Mouse (Mus musculus): ENCODE data around the gene Reln. TPM values are rescaled to one million over a fixed set of nuclear protein-coding genes. Genes with fewer than 3 reads are reported as not detected.

Gene Reln
- polyA plus RNA-seq, 2 experiments: 3.3 to 6.7 TPM

DNA sequence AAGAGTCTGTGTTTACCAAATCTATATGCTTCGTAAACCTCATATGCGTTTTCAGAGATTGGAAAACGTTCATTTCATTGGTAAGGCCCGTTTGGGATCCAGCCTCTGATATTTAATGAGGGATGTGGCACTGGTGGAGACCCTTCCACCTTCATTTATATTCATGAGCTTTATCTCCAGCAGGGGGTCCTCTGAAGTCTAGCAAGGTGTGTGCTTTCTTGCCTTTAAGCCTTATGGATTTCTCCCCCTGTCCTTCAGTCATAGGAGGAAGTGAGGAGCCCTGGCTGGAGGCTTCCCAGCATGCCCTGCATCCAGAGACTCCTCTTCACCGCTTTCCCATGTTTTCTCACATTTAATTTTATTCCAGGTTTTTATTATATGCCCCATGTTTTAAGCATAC is 269.5 kb downstream of the Reln start:
- ATAC-seq (ENCODE audit: low FRiP score, low read depth) (no peak), DNase-seq (ENCODE audit: low spot score) (no peak)
- no peaks in the 10 kb centered on the region for H3K4me1 ChIP-seq (ENCODE audit: control insufficient read depth, insufficient read depth, low read length)

GRCm38 (mm10) chr5:22072591-22072990 is 271.9 kb downstream of the Reln start:
- Histone ChIP-seq H3K9ac (ENCODE audit: low read depth, low read length, severe bottlenecking) (no peak overlapping the region), H3K4me2 (replicated peaks; ENCODE audit: low read depth, low read length, severe bottlenecking) (no peak overlapping the region), H3K27me3 (ENCODE audit: control insufficient read depth, insufficient read depth, low read length) (no peaks in the 10 kb centered on the region), H3K4me3 (replicated peaks; ENCODE audit: low read length) (no peak overlapping the region), H3K36me3 (ENCODE audit: control insufficient read depth, insufficient read depth, low read length) (no peaks in the 10 kb centered on the region), H3K9me3 (ENCODE audit: control insufficient read depth, low read length) (no peaks in the 10 kb centered on the region), H3K4me1 (ENCODE audit: control insufficient read depth, insufficient read depth, low read length) (no peaks in the 10 kb centered on the region), H3K27ac (replicated peaks; ENCODE audit: low read depth, low read length) (no peak overlapping the region)
- WGBS: 86% methylated on average over 6 of the region's 6 CpGs
- no peak for TF ChIP-seq POLR2A (IDR thresholded peaks at IDR 0.05; ENCODE audit: borderline replicate concordance, extremely low read depth, insufficient read depth, insufficient read length)
- ATAC-seq (ENCODE audit: low FRiP score, low read depth) (no peak), DNase-seq (ENCODE audit: low spot score) (no peak)

More for the DNA sequence above, 269.5 kb downstream of the Reln start:
- Histone ChIP-seq H3K4me2 (replicated peaks; ENCODE audit: low read depth, low read length, severe bottlenecking) (no peak overlapping the region), H3K36me3 (ENCODE audit: control insufficient read depth, insufficient read depth, low read length) (no peaks in the 10 kb centered on the region), H3K4me3 (replicated peaks; ENCODE audit: low read length) (no peak overlapping the region), H3K27me3 (ENCODE audit: control insufficient read depth, insufficient read depth, low read length) (no peaks in the 10 kb centered on the region), H3K9ac (ENCODE audit: low read depth, low read length, severe bottlenecking) (no peak overlapping the region), H3K9me3 (ENCODE audit: control insufficient read depth, low read length) (no peaks in the 10 kb centered on the region), H3K27ac (replicated peaks; ENCODE audit: low read depth, low read length) (no peak overlapping the region)
- WGBS: 61% methylated on average over 5 of the region's 5 CpGs
- no peak for TF ChIP-seq POLR2A (IDR thresholded peaks at IDR 0.05; ENCODE audit: borderline replicate concordance, extremely low read depth, insufficient read depth, insufficient read length)

DNA sequence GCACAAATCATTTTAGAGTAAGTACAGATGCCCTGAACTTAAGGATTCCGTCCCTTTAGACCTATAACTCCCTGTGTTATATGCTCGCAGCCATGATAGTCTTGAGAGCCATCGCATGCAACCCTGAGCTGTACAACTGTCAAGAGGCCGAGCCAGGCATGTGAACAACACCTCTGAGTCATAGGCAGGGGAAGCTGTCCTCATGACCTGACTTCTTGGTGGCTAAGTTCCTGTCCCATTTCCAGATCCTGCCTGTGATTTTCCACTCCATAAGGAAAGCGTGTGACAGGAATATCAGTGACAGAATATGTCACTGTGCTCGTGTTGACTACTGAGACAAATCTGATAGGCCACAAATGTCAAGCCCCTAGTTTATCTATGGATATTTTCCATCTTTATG is 285.3 kb downstream of the Reln start:
- TF ChIP-seq POLR2A (IDR thresholded peaks at IDR 0.05; ENCODE audit: borderline replicate concordance, extremely low read depth, insufficient read depth, insufficient read length): no peak
- H3K9me3 ChIP-seq (ENCODE audit: control insufficient read depth, low read length): no peaks in the 10 kb centered on the region
- H3K4me3 ChIP-seq (replicated peaks; ENCODE audit: low read length): no peak overlapping the region
- H3K9ac ChIP-seq (ENCODE audit: low read depth, low read length, severe bottlenecking): no peak overlapping the region
- DNase-seq (ENCODE audit: low spot score) (no peak), ATAC-seq (ENCODE audit: low FRiP score, low read depth) (no peak)
- H3K36me3 ChIP-seq (ENCODE audit: control insufficient read depth, insufficient read depth, low read length): no peaks in the 10 kb centered on the region
- no peak overlapping the region for H3K27ac ChIP-seq (replicated peaks; ENCODE audit: low read depth, low read length)
- WGBS: 54% methylated on average over 6 of the region's 6 CpGs
- H3K27me3 ChIP-seq (ENCODE audit: control insufficient read depth, insufficient read depth, low read length): no peaks in the 10 kb centered on the region
- H3K4me1 ChIP-seq (ENCODE audit: control insufficient read depth, insufficient read depth, low read length): no peaks in the 10 kb centered on the region
- H3K4me2 ChIP-seq (replicated peaks; ENCODE audit: low read depth, low read length, severe bottlenecking): no peak overlapping the region

GRCm38 (mm10) chr5:22041825-22042224 is 302.7 kb downstream of the Reln start:
- Histone ChIP-seq H3K27me3 (ENCODE audit: control insufficient read depth, insufficient read depth, low read length) (no peaks in the 10 kb centered on the region), H3K9me3 (ENCODE audit: control insufficient read depth, low read length) (no peaks in the 10 kb centered on the region), H3K4me1 (ENCODE audit: control insufficient read depth, insufficient read depth, low read length) (no peaks in the 10 kb centered on the region), H3K27ac (replicated peaks; ENCODE audit: low read depth, low read length) (no peak overlapping the region), H3K4me2 (replicated peaks; ENCODE audit: low read depth, low read length, severe bottlenecking) (no peak overlapping the region), H3K4me3 (replicated peaks; ENCODE audit: low read length) (no peak overlapping the region), H3K9ac (ENCODE audit: low read depth, low read length, severe bottlenecking) (no peak overlapping the region), H3K36me3 (ENCODE audit: control insufficient read depth, insufficient read depth, low read length) (no peaks in the 10 kb centered on the region)
- TF ChIP-seq POLR2A (IDR thresholded peaks at IDR 0.05; ENCODE audit: borderline replicate concordance, extremely low read depth, insufficient read depth, insufficient read length): no peak
- WGBS: 73% methylated on average over 6 of the region's 6 CpGs
- DNase-seq (ENCODE audit: low spot score) (no peak), ATAC-seq (ENCODE audit: low FRiP score, low read depth) (no peak)

GRCm38 (mm10) chr5:22039375-22040149 is 304.9 kb downstream of the Reln start:
- WGBS: 85% methylated on average over 12 of the region's 12 CpGs

More at GRCm38 (mm10) chr5:22039375-22040149, 304.9 kb downstream of the Reln start:
- no peaks in the 10 kb centered on the region for H3K27me3 ChIP-seq (ENCODE audit: control insufficient read depth, insufficient read depth, low read length)
- ATAC-seq (ENCODE audit: low FRiP score, low read depth): no peak
- H3K36me3 ChIP-seq (ENCODE audit: control insufficient read depth, insufficient read depth, low read length): no peaks in the 10 kb centered on the region
- no peak for DNase-seq (ENCODE audit: low spot score)
- H3K27ac ChIP-seq (replicated peaks; ENCODE audit: low read depth, low read length): no peak overlapping the region
- H3K4me3 ChIP-seq (replicated peaks; ENCODE audit: low read length): no peak overlapping the region
- no peak overlapping the region for H3K4me2 ChIP-seq (replicated peaks; ENCODE audit: low read depth, low read length, severe bottlenecking)
- H3K4me1 ChIP-seq (ENCODE audit: control insufficient read depth, insufficient read depth, low read length): no peaks in the 10 kb centered on the region
- H3K9ac ChIP-seq (ENCODE audit: low read depth, low read length, severe bottlenecking): no peak overlapping the region
- no peak for TF ChIP-seq POLR2A (IDR thresholded peaks at IDR 0.05; ENCODE audit: borderline replicate concordance, extremely low read depth, insufficient read depth, insufficient read length)
- no peaks in the 10 kb centered on the region for H3K9me3 ChIP-seq (ENCODE audit: control insufficient read depth, low read length)
